Mouse (Mus musculus): ENCODE measurements around the gene Tbc1d2.

Tbc1d2 gene

GRCm38 (mm10) chr4:46650086-46650753, at the start of gene Tbc1d2:
Tbc1d2 (minus strand) TSS chr4:46650209.
- DNase-seq (ENCODE audit: low spot score) = peak; percentile 98

- no peak for DNase-seq (ENCODE audit: low spot score)
Measured at GRCm38 (mm10) chr4:46696467-46696866, 46.5 kb upstream of the Tbc1d2 start.

- DNase-seq (ENCODE audit: low spot score) = no peak
Measured at GRCm38 (mm10) chr4:46690565-46690964, 40.6 kb upstream of the Tbc1d2 start.

- DNase-seq (ENCODE audit: low spot score) = no peak
Measured at GRCm38 (mm10) chr4:46690023-46690420, 40.0 kb upstream of the Tbc1d2 start.

GRCm38 (mm10) chr4:46689397-46690022, 39.5 kb upstream of the Tbc1d2 start:
- DNase-seq (ENCODE audit: low spot score) = peak; percentile 84

- no peak for DNase-seq (ENCODE audit: low spot score)
Measured at GRCm38 (mm10) chr4:46688213-46688832, 38.3 kb upstream of the Tbc1d2 start.

GRCm38 (mm10) chr4:46684160-46684559, 34.2 kb upstream of the Tbc1d2 start:
- DNase-seq (ENCODE audit: low spot score) = peak; percentile 59

GRCm38 (mm10) chr4:46676646-46677045, 26.6 kb upstream of the Tbc1d2 start:
- no peak for DNase-seq (ENCODE audit: low spot score)

- no peak for DNase-seq (ENCODE audit: low spot score)
Measured at GRCm38 (mm10) chr4:46675992-46676391, 26.0 kb upstream of the Tbc1d2 start.

GRCm38 (mm10) chr4:46675272-46675785, 25.3 kb upstream of the Tbc1d2 start:
- no peak for DNase-seq (ENCODE audit: low spot score)

- no peak for DNase-seq (ENCODE audit: low spot score)
Measured at GRCm38 (mm10) chr4:46668620-46669019, 18.6 kb upstream of the Tbc1d2 start.

- DNase-seq (ENCODE audit: low spot score) = no peak
Measured at GRCm38 (mm10) chr4:46666420-46666819, 16.4 kb upstream of the Tbc1d2 start.

- DNase-seq (ENCODE audit: low spot score) = no peak
Measured at GRCm38 (mm10) chr4:46665371-46665774, 15.4 kb upstream of the Tbc1d2 start.

- DNase-seq (ENCODE audit: low spot score) = peak; percentile 78
Measured at GRCm38 (mm10) chr4:46664123-46665009, 14.4 kb upstream of the Tbc1d2 start.

- DNase-seq (ENCODE audit: low spot score) = no peak
Measured at GRCm38 (mm10) chr4:46661433-46661832, 11.4 kb upstream of the Tbc1d2 start.

- no peak for DNase-seq (ENCODE audit: low spot score)
Measured at GRCm38 (mm10) chr4:46658946-46659345, 8.9 kb upstream of the Tbc1d2 start.

- DNase-seq (ENCODE audit: low spot score) = peak; percentile 90
Measured at GRCm38 (mm10) chr4:46657116-46657515, 7.1 kb upstream of the Tbc1d2 start.

- DNase-seq (ENCODE audit: low spot score) = no peak
Measured at GRCm38 (mm10) chr4:46655956-46656355, 5.9 kb upstream of the Tbc1d2 start.

GRCm38 (mm10) chr4:46655298-46655697, 5.3 kb upstream of the Tbc1d2 start:
- DNase-seq (ENCODE audit: low spot score) = no peak

GRCm38 (mm10) chr4:46649161-46649560, 848 bp downstream of the Tbc1d2 start:
- DNase-seq (ENCODE audit: low spot score) = no peak

GRCm38 (mm10) chr4:46643676-46644112, 6.3 kb downstream of the Tbc1d2 start:
- DNase-seq (ENCODE audit: low spot score) = no peak

Data from testis, postnatal 10 days (tissue).